ENCODE assay signal across 12 mouse cellular contexts in genomic region chr17:49030269-49030615, GRCm38 (mm10).
DNase-seq lines count a peak whose midpoint lies in the region; ATAC-seq and TF ChIP-seq lines count a peak whose summit lies in the region.
"Had no signal": no experiment of that assay in that cellular context is flagged by ENCODE, and none has a peak within 500 bp of the region (broad histone marks: within the 10 kb centered on the region; RNA-seq: fewer than 3 reads in every experiment).

No protein-coding gene starts in this region.

- WGBS in liver, embryonic 12.5 days (ENCODE audit: insufficient replicate concordance) = 73% methylated on average over 7 of the region's 7 CpGs
- WGBS in liver, embryonic 11.5 days = 84% methylated on average over 7 of the region's 7 CpGs
- WGBS in intestine, embryonic 16.5 days = 81% methylated on average over 7 of the region's 7 CpGs

- no peak for TF ChIP-seq CTCF in ES-Bruce4 (IDR thresholded peaks at IDR 0.05; ENCODE audit: low read depth, low read length)

- H3K27ac ChIP-seq in liver, embryonic 12.5 days = no peak overlapping the region
- no peak overlapping the region for H3K27ac ChIP-seq in liver, embryonic 11.5 days (ENCODE audit: low read depth, low read length)
- peak overlapping the region; percentile 34 for H3K27ac ChIP-seq in ES-Bruce4 (ENCODE audit: insufficient read depth, low read length)
- H3K27ac ChIP-seq in intestine, embryonic 16.5 days (ENCODE audit: low read length) = no peak overlapping the region
- H3K27ac ChIP-seq: hindbrain, embryonic 12.5 days; limb, embryonic 10.5 days; macrophage had no signal

- intact Hi-C loops in heart, postnatal 10 days (cut with DNase I) = no loop called here

- no peak for TF ChIP-seq POLR2A in ES-Bruce4 (IDR thresholded peaks at IDR 0.05; ENCODE audit: insufficient read depth, low read length)

- peak; percentile 27 for ATAC-seq in frontal cortex, adult (ENCODE audit: low TSS enrichment)
- ATAC-seq in liver, embryonic 12.5 days = no peak
- no peak for ATAC-seq in liver, embryonic 11.5 days (replicated peaks; ENCODE audit: low FRiP score)
- ATAC-seq in intestine, embryonic 16.5 days = 0 out of 2 replicates have a peak, but pooled peaks have one; percentile 1

- no peak for TF ChIP-seq EP300 in ES-Bruce4 (IDR thresholded peaks at IDR 0.05; ENCODE audit: insufficient read depth, low read depth, low read length)

- H3K4me2 ChIP-seq in liver, embryonic 12.5 days = peak overlapping the region; percentile 41; the same call in 1 of the 2 replicates
- H3K4me2 ChIP-seq in liver, embryonic 11.5 days = no peak overlapping the region
- no peak overlapping the region for H3K4me2 ChIP-seq in intestine, embryonic 16.5 days (ENCODE audit: low read depth, low read length)
- H3K4me2 ChIP-seq: hindbrain, embryonic 12.5 days had no signal

- DNase-seq in frontal cortex, postnatal 36 days (ENCODE audit: low spot score in 2 of 2) = no peak
- DNase-seq in liver, embryonic 11.5 days (ENCODE audit: low spot score) = no peak
- no peak for DNase-seq in MN1 (ENCODE audit: low spot score)
- DNase-seq in heart, postnatal 10 days = no peak

- no peak overlapping the region for H3K9ac ChIP-seq in liver, embryonic 12.5 days
- H3K9ac ChIP-seq in liver, embryonic 11.5 days (ENCODE audit: low read depth, low read length) = no peak overlapping the region
- H3K9ac ChIP-seq in ES-Bruce4 (ENCODE audit: low read depth, poor library complexity, severe bottlenecking) = no peak overlapping the region
- H3K9ac ChIP-seq in intestine, embryonic 16.5 days (ENCODE audit: low read depth, low read length) = no peak overlapping the region
- H3K9ac ChIP-seq: hindbrain, embryonic 12.5 days had no signal

- no peak overlapping the region for H3K4me3 ChIP-seq in liver, embryonic 12.5 days
- no peak overlapping the region for H3K4me3 ChIP-seq in liver, embryonic 11.5 days (ENCODE audit: low read depth, low read length)
- peak overlapping the region; percentile 34 for H3K4me3 ChIP-seq in ES-Bruce4 (ENCODE audit: low read depth, low read length)
- H3K4me3 ChIP-seq in intestine, embryonic 16.5 days (ENCODE audit: low read length) = no peak overlapping the region
- H3K4me3 ChIP-seq: erythroblast, embryonic 14.5 days; hindbrain, embryonic 12.5 days; limb, embryonic 10.5 days had no signal

- 0 out of 2 replicates have a peak, but pooled peaks cover 4% of the 10 kb centered on the region for H3K27me3 ChIP-seq in liver, embryonic 12.5 days (replicated peaks)
- no peaks in the 10 kb centered on the region for H3K27me3 ChIP-seq in liver, embryonic 11.5 days (replicated peaks; ENCODE audit: control insufficient read depth, insufficient read depth, low read length)
- no peaks in the 10 kb centered on the region for H3K27me3 ChIP-seq in ES-Bruce4 (ENCODE audit: control insufficient read depth, insufficient read depth, low read length, poor library complexity, severe bottlenecking)
- H3K27me3 ChIP-seq in intestine, embryonic 16.5 days (replicated peaks; ENCODE audit: control insufficient read depth, insufficient read depth, low read length) = no peaks in the 10 kb centered on the region
- H3K27me3 ChIP-seq: hindbrain, embryonic 12.5 days had no signal

- H3K4me1 ChIP-seq in liver, embryonic 12.5 days = peaks cover 8% of the 10 kb centered on the region
- peaks cover 2% of the 10 kb centered on the region; the same call in 1 of the 2 replicates for H3K4me1 ChIP-seq in liver, embryonic 11.5 days (replicated peaks; ENCODE audit: control insufficient read depth, insufficient read depth, low read length)
- peaks cover 18% of the 10 kb centered on the region for H3K4me1 ChIP-seq in ES-Bruce4 (ENCODE audit: control insufficient read depth, insufficient read depth, low read length)
- H3K4me1 ChIP-seq in intestine, embryonic 16.5 days (ENCODE audit: control insufficient read depth, insufficient read depth, low read length) = 0 out of 2 replicates have a peak, but pooled peaks cover 5% of the 10 kb centered on the region

- H3K9me3 ChIP-seq in liver, embryonic 12.5 days (replicated peaks) = no peaks in the 10 kb centered on the region
- H3K9me3 ChIP-seq in liver, embryonic 11.5 days (ENCODE audit: control insufficient read depth, low read length) = no peaks in the 10 kb centered on the region
- H3K9me3 ChIP-seq in ES-Bruce4 (replicated peaks; ENCODE audit: control insufficient read depth, insufficient read depth, low read length, poor library complexity, severe bottlenecking) = no peaks in the 10 kb centered on the region
- H3K9me3 ChIP-seq in intestine, embryonic 16.5 days (ENCODE audit: control insufficient read depth, low read length) = no peaks in the 10 kb centered on the region
- H3K9me3 ChIP-seq: hindbrain, embryonic 12.5 days; limb, embryonic 10.5 days had no signal

- no peaks in the 10 kb centered on the region for H3K36me3 ChIP-seq in liver, embryonic 12.5 days
- no peaks in the 10 kb centered on the region for H3K36me3 ChIP-seq in liver, embryonic 11.5 days (ENCODE audit: control insufficient read depth, insufficient read depth, low read length)
- no peaks in the 10 kb centered on the region for H3K36me3 ChIP-seq in ES-Bruce4 (ENCODE audit: control insufficient read depth, insufficient read depth, low read length, poor library complexity, severe bottlenecking)
- H3K36me3 ChIP-seq in intestine, embryonic 16.5 days (ENCODE audit: control insufficient read depth, insufficient read depth, low read length) = no peaks in the 10 kb centered on the region
- H3K36me3 ChIP-seq: hindbrain, embryonic 12.5 days; limb, embryonic 10.5 days had no signal

Comparison
In these comparisons a context has a peak if more than half of its experiments do, and no peak if none do; other contexts are left out.
1. ATAC-seq: peak in frontal cortex, adult (single experiment) and intestine, embryonic 16.5 days (single experiment); none in liver, embryonic 12.5 days (single experiment) and liver, embryonic 11.5 days (single experiment).